Mouse (Mus musculus) liver, adult 2 months (tissue): ENCODE measurements around the gene Itgb4.

Experiments
- CTCF ChIP-seq: fragments of 200-500 bp; IDR thresholded peaks from 2 replicates; pipeline ENCODE4 v1.5.1; 2011; ENCODE audit warnings: low read depth, low read length, control low read depth
- POLR2A ChIP-seq: fragments of 200-500 bp; IDR thresholded peaks from 2 replicates; pipeline ENCODE4 v1.6.1; 2011; ENCODE audit warnings: low read length, control low read depth; ENCODE audit not compliant: insufficient read depth; ENCODE audit errors: extremely low read depth

DNA sequence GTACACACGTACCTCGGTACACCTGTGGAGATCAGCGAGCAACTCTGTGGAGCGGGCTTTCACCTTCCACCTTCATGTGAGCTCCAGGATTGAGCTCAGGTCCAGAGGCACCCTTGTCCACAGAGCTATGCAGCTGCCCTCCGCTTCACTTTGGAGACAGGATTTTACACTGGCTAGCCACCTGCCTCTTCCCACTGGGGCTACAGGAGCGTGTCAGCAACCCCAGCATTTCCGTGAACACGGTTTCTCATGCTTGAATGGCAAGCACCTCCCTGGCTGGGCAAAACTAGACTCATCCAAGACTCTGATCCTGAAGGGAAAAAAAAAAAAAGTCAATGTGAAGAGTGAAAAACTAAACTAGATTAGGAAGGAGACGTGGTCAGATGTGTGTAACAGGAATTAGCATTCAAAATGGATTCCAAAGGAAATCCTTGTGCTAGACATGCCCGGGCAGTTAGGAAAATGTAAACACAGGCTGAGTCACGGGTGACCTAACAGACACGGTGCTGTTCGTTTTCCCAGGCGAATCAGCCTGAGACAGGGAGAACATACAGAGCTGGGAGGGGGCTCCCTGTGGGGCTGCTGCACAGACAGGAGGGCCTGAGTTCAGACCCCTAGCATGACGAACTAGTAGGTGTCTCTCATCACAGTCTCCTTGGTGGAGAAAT, 4.4 kb upstream of the Itgb4 start:
- TF ChIP-seq CTCF, result no peak
- TF ChIP-seq POLR2A, result no peak
